Mouse (Mus musculus): ENCODE data around the gene Mrpl58. TPM values are rescaled to one million over a fixed set of nuclear protein-coding genes. Genes with fewer than 3 reads are reported as not detected.
A peak's percentile ranks its signal among the peaks of the same experiment; 100 is the strongest.

The Mrpl58 gene
- 89.3 and 89.6 TPM in 2 replicates for polyA plus RNA-seq (2012; rRNA removed)

DNA sequence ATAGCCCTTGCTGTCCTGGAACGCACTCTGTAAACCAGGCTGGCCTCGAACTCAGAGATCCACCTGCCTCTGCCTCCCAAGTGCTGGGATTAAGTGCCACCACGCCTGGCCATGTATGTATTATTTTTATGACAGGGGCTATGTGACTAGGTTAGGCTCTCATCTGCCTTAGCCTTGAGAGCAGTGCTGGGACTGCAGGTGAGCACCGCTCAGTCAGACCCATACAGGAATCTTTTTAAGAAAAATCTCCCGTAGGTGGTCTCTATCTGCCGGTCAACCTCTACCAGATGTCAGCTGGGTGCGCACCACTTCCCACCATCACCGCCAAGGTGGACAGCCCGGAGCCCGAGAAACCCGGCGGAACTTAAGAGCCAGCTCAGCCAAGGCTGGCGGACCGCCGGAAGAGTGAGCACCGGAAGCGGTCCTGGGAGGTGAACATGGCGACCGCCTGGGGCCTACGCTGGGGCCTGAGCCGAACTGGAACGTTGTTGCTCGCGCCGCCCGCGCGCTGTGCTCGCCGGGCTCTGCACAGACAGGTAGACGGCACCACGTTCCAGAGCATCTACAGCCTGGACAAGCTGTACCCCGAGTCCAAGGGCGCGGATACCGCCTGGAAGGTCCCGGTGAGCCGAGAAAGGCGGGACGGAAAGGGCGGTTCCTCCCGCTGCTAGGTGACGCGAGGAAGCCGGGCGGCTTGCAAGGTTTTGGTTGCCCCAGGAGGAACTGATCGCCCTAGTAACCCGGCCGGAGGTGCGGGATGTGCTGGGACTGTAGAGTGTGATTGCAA is at the start of gene Mrpl58:
Gene Mrpl58, plus strand, starts transcription at position 415 of the 787 bp plus-strand sequence.
- peak; percentile 83 for DNase-seq (ENCODE audit: low spot score)

DNA sequence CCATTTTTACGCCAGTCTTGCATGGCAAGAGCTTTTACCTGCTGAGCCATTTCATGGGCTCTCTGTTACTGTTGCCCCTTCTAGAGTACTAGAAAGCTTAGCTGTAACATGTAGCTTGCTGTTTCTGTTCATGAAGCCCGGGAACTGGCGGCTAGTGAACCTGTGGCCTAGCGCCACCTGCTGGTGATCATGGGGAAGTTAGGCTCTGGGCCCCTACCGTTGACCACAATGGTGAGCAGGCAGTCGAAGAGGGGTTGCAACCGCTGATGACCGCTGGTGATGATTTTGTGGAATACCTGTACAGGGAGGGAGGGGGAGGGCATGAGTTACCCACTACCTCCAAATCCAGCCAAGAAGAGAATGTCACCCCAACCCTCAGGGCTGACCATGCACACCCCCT is 49.4 kb upstream of the Mrpl58 start:
- no peak for DNase-seq (ENCODE audit: low spot score)

DNA sequence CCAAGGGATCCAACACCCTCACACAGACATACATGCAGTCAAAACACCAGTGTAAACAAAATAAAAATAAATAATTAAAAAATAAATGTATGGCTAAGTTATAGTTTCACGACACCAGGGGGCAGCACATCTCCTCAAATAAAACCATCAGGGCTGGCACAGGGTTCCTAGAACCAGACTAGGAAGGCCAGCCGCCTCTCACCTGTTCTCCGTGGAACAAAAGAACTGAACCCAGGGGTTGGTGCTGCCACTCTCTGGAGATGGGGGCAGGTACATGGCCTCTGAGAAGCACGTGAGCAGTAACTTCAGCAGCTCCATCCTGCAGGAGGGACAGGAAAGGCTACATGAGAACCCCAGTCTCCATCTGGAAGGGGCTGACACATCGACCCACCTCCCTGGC is 45.1 kb upstream of the Mrpl58 start:
- peak; percentile 49 for DNase-seq (ENCODE audit: low spot score)

DNA sequence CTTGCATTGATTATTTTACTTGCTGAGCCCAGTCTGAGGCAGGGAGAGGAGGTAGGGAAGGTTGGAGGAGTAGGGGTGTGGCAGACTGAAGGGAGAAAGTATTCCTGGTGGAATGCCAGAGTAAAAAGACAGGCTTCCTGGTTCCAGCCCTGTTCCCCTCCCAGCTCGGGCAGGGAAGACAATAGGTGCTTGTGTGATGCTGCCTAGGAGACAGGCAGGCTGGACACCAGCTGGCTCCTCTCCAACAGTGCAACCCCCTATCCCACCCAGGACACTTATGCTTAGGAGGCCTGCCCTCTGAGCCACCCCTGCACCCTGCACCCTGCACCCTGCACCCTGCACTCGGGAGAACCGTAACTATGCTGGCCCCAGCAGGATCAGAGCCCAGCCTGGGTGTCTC is 44.3 kb upstream of the Mrpl58 start:
- DNase-seq (ENCODE audit: low spot score) = no peak

DNA sequence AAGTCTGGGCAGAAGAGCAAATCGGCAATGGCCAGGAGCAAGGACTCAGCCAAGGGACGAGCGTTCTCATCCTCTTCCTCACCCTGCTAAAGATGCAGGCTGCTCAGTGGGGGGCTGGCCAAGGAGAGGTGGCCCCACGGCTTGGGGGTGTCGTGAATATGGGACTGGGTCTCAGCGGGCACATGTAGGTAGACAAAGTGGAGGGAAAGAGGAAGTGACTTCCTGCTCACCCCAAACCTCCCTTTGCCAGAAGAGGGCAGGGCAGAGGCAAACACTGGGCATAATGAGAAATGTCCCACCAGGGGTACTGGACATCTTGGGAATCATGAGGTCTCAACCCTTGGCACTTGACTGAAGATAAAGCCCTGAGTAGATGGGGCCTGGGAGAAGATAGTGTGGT is 43.8 kb upstream of the Mrpl58 start:
- DNase-seq (ENCODE audit: low spot score) = no peak

DNA sequence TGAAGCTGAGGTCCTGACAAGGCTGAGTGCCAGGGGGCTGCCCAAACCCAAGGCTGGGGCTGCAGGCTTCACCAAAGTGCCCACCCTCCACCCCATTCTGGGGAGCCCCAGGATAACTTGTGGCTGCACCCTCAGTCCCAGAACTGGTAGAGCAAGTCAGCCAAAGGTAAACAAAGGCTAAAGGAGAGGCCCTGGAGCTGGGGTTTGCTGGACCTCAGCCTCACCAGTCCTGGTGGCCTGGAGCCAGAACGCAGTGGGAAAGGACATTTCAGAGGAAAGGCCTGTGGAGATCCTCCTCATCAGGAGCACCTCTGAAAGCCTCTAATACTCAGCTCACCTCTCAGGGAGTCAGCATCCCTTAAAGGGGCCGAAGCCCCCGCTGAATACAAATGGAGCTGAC is 39.4 kb upstream of the Mrpl58 start:
- no peak for DNase-seq (ENCODE audit: low spot score)

DNA sequence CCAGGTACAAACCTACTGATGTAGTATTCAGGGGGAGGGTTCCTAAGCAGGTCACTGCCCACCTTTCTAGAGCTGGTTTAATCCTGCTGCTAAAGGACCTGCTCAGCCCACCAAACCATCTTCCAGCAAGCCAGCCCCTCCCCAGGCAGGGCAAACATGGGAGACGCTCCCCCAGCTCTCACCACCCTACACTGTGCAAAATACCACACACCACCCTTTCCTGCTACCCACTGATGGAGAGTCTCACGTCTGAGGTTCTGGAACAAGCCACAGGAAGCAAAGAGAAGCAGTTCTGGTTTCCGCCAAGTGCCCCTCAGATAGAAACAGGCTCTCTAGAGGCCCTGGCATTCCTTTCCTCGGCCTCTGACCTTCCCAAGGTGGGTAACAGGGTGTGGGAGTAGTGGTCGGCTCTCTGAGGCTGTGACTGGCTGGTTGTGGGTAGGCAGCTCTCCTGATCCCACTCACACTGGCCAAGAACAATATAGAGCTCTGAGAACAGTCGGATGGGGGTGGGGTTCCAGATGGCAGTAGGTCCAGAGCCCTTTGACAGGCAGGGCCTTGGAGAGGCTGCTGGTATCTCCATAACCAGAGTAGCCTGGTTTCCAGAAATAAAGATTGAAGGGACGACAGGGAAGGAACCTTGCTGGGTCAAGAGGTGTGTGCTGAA is 37.4 kb upstream of the Mrpl58 start:
- DNase-seq (ENCODE audit: low spot score) = no peak

DNA sequence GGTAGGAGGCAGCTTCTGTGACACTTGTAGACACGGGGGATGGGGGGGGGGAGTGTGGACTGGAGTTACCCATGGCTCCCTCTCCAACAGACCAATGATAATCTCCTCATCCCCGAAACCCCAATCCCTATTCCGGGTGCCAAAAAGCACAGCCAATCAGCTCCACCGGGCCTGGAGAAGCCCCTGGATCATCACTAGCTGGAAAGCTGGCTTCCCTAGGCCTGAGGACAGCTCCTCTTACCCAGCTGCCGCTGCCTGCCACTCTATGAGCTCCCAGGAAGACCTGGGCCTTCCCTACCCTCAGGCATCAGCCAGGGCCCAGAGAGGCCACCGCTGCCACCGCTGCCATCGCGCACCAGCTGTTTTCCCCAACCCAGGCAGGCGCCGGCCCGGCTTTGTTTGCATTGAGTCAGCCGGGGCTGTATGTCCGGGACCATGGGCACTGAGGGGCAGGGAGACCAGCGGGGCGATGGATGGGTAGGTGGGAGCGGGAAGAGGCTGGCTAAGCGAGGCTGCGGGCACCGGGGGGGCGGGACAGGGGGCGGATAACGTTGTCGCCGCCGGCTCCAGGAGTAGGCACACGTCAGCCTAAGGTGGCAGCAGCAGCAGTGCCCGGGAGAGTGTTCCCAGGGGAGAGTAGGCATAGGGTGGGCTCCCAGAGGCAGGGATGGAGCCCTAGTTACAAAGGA is 36.7 kb upstream of the Mrpl58 start:
- DNase-seq (ENCODE audit: low spot score) = peak; percentile 54

DNA sequence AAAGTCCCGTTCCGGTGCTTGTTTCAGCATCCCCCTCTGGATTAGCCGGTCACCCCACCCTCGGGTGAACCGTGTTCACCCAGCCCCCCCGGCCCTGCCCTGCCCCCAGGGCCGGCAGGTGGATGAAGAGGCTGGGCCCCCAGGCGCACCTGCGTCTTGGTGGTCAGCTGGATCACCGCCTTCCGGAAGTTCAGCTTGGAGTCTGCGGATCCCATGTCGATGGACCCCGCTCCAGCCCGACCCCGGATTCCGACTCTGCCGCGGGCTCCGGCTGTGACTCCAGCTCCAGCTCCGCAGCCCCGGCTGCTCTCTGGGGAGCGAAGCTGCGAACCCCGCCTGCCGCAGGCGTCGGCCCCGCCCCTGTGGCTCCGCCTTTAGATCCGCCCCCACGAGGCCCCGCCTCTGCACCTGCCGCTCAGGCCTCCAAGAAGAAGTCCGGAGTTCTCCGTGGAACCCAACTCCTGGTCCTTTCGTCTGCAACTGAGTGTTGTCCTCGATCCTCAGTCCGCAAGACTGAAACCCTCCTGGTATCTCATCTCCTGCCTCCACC is 36.1 kb upstream of the Mrpl58 start, which contains the start of gene Hid1:
Gene Hid1, minus strand, starts transcription at position 362 of the 550 bp plus-strand sequence.
- DNase-seq (ENCODE audit: low spot score) = peak; percentile 71

DNA sequence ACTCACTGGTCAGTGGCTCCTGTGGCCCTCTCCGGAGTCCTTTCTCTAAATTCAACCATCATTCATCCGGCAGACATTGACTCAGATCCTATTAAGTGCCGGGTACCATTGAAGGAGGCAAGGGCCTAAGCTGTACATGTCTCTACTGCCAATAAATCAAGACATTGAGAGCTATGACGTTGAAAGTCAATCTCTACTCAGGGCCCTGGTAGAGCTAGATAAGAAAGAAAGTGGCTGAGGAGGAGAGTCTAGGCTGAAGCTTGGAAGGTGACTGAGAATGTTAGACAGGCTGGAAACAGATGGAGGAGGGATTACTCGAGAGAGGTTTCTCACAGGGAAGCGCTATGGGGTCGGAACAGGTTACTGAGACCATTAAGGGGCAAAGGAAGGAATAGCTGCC is 33.2 kb upstream of the Mrpl58 start:
- no peak for DNase-seq (ENCODE audit: low spot score)

DNA sequence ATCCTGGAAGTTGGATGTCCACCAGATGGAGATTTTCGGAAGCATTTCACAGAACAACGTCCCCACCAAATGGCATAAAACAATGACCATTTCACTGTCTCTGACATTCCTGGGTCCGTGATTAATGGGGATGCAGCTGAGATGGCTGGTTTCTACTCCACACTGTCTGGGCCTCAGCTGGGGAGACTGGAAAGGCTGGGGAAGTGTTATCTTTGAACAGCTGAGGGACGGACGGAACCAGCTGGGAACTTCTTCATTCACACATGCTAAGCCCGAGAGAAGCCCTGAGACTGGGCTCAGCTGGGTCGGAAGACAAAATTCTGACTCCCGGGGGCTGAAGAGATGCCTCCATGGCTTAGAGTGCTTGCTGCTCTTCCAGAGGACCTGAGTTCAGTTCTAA is 32.2 kb upstream of the Mrpl58 start:
- DNase-seq (ENCODE audit: low spot score) = no peak

DNA sequence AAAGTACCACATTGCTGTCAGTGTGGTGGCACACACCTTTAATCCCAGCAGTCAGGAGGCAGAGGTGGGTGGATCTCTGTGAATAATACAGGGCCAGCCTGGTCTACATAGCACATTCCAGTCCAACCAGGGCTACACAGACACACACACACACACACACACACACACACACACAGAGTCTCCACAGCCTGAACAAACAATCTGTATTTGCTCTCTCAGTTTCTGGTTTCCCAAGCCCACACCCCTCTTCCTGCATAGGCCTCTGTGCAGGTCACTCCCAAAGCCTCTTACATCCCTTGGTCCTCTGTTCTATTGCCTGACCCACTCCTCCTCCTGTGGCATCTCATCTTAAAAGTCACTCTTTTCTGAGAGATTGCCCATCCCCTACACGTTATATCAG is 31.5 kb upstream of the Mrpl58 start:
- DNase-seq (ENCODE audit: low spot score) = no peak

DNA sequence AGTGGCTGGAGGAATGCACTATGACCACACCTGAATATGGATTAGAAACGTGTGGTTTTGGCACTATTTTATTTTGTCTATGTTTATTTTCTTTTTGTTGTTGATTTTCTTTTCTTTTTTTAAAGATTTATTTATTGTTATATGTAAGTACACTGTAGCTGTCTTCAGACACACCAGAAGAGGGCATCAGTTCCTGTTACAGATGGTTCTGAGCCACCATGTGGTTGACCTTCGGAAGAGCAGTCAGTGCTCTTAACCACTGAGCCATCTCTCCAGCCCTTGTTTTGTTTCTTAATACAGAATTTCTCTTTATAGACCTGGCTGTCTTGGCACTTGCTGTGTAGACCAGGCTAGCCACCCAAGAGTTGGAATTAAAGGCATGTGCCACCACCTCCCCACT is 30.8 kb upstream of the Mrpl58 start:
- no peak for DNase-seq (ENCODE audit: low spot score)

DNA sequence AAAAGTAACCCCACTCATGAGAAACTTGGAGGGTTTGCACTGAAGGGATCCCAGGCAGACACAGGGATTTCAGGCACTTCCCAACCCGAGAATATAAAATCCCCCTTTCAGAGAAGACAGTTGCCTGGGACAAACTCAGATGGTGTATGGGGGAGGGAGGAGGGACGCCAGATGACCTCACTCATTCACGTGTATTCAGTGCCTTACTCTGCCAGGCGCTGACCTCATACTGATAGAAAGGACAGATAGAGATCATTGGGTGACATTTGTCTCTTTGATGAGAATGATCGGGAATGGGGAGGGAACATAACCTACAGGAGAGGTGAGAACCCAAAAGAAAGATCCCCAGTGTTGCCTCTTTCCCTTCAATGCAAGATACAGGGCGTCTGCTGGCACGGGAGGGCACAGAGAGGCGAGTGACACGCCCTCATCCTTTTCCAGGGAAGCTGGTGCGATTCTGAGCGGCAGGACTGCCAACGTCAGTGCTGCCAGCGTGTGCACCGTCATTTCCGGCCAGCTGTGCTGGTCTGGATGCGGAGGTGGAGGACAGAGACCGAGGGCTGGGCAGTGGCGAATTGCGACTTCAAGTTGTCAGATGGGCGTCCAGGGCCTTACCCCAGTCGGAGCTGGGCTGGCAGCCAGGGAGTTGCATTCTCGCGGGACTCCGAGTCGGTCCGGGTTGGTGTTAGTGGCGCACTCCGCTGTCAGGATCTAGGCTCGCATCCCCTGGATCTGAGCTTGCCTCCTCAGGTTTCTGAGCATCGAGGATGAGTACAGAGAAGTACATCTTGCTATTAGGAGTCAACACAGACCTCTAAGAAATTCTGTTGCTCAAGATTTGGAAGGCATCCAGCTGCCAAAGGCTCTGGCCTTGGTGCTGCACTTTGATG is 29.5 kb upstream of the Mrpl58 start:
- peak; percentile 53 for DNase-seq (ENCODE audit: low spot score)

DNA sequence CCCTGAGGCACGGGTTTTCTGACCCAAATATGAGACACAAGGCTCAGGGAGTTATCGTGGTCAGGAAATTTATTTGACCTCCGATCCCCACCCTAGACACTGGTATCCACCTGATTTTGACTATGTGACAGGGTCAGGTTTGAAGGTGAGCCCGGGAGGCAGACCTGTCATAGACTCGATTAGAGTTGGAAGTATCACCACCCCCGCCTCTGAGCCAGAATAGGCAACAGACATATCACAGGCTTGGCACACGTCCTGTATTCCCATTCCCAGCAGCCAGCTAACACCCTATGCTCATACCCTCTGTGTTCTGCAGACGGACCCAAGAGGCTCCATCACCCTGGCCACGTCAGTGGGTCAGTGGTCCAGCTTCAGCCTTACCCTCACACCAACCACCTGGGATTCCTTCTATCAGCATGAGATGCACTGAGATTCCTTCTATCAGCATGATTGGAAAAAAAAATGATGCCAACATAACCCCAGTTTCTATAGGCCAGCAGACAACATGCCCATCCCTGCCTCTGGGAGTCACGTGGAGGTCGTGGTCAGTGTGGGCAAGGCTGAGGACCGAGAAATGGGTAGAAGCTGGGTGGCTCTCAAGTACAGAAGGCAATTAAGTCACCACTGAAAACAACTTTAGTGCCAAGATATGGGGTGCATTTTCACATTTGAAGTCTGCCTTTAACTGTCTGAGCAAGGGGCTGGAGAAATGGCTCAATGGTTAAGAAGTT is 28.7 kb upstream of the Mrpl58 start:
- DNase-seq (ENCODE audit: low spot score) = no peak

DNA sequence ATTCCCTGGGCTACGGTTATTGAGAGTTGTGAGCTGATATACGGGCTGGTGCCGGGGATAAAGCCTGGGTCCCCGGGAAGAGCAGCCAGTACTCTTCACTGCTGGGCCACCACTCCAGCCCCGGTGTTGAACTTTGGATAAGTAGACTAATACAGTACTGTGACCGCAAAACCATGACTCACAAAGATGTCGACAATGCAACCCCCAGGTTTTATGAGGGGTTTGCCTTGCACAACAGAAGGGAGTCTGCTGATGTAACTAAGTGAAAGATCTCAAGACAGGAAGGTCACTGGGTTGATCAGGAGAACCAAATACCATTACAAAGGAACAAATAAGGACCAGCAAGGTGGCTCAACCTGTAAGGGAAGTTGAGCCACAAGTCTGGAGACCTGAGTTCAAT is 26.8 kb upstream of the Mrpl58 start:
- no peak for DNase-seq (ENCODE audit: low spot score)

DNA sequence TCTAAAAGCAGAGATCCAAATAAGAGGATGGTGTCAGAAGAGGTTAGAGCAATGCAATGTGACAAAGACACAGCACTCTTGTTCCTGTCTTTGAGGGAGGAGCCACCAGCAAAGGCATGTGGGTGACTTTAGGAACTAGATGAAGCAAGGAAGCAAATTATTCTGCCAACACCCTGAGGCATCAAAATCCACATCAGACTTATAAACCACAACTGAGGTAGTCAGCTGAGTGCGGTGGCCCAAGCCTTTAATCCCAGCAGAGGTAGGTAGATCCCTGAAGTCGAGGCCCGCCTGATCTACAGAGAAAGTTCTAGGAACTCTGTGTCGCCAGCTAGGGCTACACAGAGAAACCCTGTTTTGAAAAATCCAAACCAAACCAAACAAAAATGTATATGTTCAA is 26.3 kb upstream of the Mrpl58 start:
- no peak for DNase-seq (ENCODE audit: low spot score)

DNA sequence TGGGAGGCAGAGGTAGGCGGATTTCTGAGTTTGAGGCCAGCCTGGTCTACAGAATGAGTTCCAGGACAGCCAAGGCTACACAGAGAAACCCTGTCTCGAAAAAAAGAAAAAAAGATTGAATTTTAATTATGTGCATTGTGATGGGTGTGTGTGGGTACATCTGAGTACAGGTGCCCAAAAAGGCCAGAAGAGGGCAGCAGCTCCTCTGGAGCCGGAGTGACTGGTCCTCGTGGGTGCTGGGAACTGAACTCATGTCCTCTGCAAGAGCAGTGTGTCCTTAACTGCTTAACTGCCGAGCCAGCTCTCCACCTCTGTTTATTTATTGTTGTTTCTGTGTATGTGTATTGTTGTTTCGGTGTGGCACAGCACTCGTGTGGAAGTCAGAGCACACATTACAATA is 25.7 kb upstream of the Mrpl58 start:
- DNase-seq (ENCODE audit: low spot score) = no peak

DNA sequence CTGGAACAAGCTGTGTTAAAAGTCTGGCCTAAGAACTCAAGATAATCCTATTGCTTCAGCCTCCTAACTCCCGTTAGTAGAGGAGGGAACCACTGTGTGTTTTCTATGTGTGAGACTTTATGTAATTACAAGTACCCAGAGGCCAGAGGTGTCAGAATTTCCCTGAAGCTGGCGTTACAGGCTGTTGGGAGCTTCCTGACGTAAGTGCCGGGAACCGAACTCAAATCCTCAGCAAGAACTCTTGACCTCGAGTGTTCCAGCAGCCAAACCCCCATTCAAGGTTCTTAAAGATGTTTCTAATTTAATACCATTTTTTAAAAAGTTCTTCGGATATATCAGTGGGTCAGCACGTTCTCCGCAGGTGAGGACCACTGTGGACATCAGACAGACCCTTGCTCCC is 22.3 kb upstream of the Mrpl58 start:
- no peak for DNase-seq (ENCODE audit: low spot score)

DNA sequence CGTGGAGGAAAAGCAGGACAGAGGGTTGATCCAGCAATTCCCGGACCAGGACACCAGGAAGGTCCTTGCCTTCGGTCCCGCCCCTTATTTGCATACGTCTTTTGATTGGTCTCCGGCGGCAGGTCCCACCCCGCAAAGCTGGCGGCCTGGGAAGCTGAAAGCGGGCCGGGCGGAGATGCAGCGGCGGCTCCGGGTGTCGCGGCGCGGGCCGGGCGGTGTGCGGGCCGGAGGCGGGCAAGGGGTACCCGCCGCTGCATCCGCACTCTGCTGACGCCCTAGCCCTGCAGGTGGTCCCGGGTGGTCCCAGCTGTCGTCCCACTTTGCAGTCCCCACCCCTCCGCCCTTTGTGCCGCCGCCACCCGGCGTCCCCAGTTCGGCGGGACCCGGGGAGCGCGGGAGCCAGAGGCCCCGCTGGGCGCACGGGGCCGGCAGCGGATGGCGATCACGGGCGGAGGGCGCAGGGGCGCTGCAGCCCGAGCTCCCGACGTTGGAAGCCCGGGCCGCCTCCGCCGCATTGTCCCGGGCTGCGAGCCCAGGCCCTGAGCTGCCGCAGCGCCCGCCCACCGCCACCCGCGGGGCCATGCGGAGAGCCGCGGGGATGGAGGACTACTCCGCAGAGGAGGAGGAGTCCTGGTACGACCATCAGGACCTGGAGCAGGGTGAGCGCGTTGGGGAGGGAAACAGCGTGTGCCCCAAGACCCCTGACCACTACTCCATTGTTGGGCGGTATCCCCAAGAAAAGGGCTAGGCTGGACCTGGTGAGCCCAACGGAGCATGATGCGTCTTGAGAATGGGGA is 21.6 kb upstream of the Mrpl58 start, which contains the start of gene Cdr2l:
Gene Cdr2l, plus strand, starts transcription at position 174 of the 797 bp plus-strand sequence.
- DNase-seq (ENCODE audit: low spot score) = peak; percentile 72
